Mouse (Mus musculus) hindbrain, embryonic 15.5 days (tissue): Measurements from ENCODE around the gene Cpa5. TPM values are rescaled to one million over a fixed set of nuclear protein-coding genes. Genes with fewer than 3 reads are reported as not detected.

Experiments
- ATAC-seq: fragments of 200-750 bp; cut with Nextera tagmentation; 2 replicates; pipeline ENCODE4 v1.8.0; 2017; ENCODE audit warnings: low read depth, moderate number of reproducible peaks, moderate TSS enrichment; ENCODE audit not compliant: low FRiP score
- H3K27ac ChIP-seq: fragments of 300-500 bp; sonication (generic); replicated peaks from 2 replicates; pipeline ENCODE4 v1.5.1; 2015; ENCODE audit warnings: mild to moderate bottlenecking, inconsistent platforms
- H3K27me3 ChIP-seq: fragments of 300-500 bp; sonication (generic); 2 replicates; pipeline ENCODE4 v1.6.1; 2015; ENCODE audit warnings: control low read depth, inconsistent platforms
- H3K36me3 ChIP-seq: fragments of 300-500 bp; sonication (generic); 2 replicates; pipeline ENCODE4 v1.6.1; 2015; ENCODE audit warnings: control low read depth, inconsistent platforms
- H3K4me1 ChIP-seq: fragments of 300-500 bp; sonication (generic); replicated peaks from 2 replicates; pipeline ENCODE4 v1.6.1; 2015; ENCODE audit warnings: control low read depth, inconsistent platforms
- H3K4me2 ChIP-seq: fragments of 300-500 bp; sonication (generic); 2 replicates; pipeline ENCODE4 v1.6.1; 2015; ENCODE audit warnings: moderate library complexity, mild to moderate bottlenecking, inconsistent platforms
- H3K4me3 ChIP-seq: fragments of 300-500 bp; sonication (generic); 2 replicates; pipeline ENCODE4 v1.5.1; 2015; ENCODE audit warnings: mild to moderate bottlenecking, inconsistent platforms
- H3K9ac ChIP-seq: fragments of 300-500 bp; sonication (generic); 2 replicates; pipeline ENCODE4 v1.6.1; 2015; ENCODE audit warnings: inconsistent platforms
- H3K9me3 ChIP-seq: fragments of 300-500 bp; sonication (generic); 2 replicates; pipeline ENCODE4 v1.6.1; 2016; ENCODE audit warnings: control low read depth, inconsistent platforms
- WGBS: fragments of 180-500 bp; shearing (Covaris S2); methylation state at CpG from one replicate; pipeline ENCODE4 v1.1.7; 2015; 5-methylcytosine and 5-hydroxymethylcytosine counted together
- polyA plus RNA-seq: library from polyadenylated mRNA; unstranded; fragments of >200 nt; fragmentation: Nextera tagmentation; extraction: Ambion mirVana; gene quantifications from 2 replicates; pipeline ENCODE4 v1.2.1, GENCODE M21; 2015

The Cpa5 gene
- polyA plus RNA-seq, 1 experiment from 2014 or later: not detected

- Histone ChIP-seq H3K36me3 (no peaks in the 10 kb centered on the region), H3K27ac (no peak overlapping the region), H3K4me3 (no peak overlapping the region), H3K27me3 (no peaks in the 10 kb centered on the region), H3K4me1 (no peaks in the 10 kb centered on the region), H3K9me3 (no peaks in the 10 kb centered on the region), H3K4me2 (no peak overlapping the region), H3K9ac (no peak overlapping the region)
- 88% methylated on average over 4 of the region's 4 CpGs for WGBS
- no peak for ATAC-seq
These were observed 5.7 kb upstream of the Cpa5 start for GRCm38 (mm10) chr6:30605111-30605510.

DNA sequence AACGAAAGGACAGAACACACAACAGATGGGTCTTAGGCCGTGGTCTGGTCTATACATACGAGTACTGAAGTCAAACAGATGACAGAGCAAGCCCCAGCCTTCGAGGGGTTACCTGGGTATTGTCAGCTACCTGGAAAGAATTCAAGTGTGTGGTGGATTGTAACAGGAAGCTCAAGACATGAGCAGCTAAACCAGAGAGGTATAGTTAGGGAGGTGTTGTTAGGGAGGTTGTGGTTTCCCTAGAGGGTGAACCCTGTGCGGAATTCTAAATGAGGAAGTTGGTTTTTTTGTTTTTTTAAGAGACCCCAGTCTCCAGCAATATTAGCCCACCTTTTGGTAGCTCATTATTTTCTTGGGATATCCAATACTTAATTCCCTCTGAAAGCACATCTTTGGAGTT is 5.1 kb upstream of the Cpa5 start:
- no peak overlapping the region for H3K4me2 ChIP-seq
- H3K27ac ChIP-seq: no peak overlapping the region
- 85% methylated on average over 5 of the region's 5 CpGs for WGBS
- no peaks in the 10 kb centered on the region for H3K27me3 ChIP-seq
- ATAC-seq: no peak
- no peak overlapping the region for H3K9ac ChIP-seq
- H3K36me3 ChIP-seq: no peaks in the 10 kb centered on the region
- no peaks in the 10 kb centered on the region for H3K4me1 ChIP-seq
- no peaks in the 10 kb centered on the region for H3K9me3 ChIP-seq
- H3K4me3 ChIP-seq: no peak overlapping the region

DNA sequence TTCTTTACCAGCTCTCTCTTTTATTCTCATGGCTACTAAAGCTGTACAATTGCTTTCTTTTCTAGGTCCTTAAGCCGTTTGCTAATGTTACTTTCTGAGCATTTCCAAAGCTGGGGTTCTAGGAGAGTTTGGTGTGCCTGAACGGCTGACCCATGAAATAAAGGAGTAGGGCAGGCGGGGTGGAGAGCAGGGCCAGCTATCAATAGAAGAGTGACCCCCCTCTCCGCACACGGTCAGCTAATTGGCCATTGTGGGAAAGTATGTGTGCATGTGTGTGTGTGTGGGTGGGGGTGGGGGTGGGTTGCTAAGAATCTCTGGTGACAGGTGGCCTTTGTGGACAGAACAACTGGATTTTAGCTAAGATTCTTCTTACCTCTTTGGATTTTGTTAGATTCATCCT is 402 bp downstream of the Cpa5 start:
- no peak overlapping the region for H3K4me2 ChIP-seq
- WGBS: 28% methylated on average over 5 of the region's 5 CpGs
- ATAC-seq: no peak
- no peak overlapping the region for H3K27ac ChIP-seq
- H3K9me3 ChIP-seq: no peaks in the 10 kb centered on the region
- no peaks in the 10 kb centered on the region for H3K36me3 ChIP-seq
- H3K27me3 ChIP-seq: no peaks in the 10 kb centered on the region
- H3K4me1 ChIP-seq: peaks cover 7% of the 10 kb centered on the region
- H3K9ac ChIP-seq: no peak overlapping the region
- no peak overlapping the region for H3K4me3 ChIP-seq

- H3K4me2 ChIP-seq: no peak overlapping the region
- no peaks in the 10 kb centered on the region for H3K36me3 ChIP-seq
- H3K4me1 ChIP-seq: peaks cover 36% of the 10 kb centered on the region
- 52% methylated on average over 6 of the region's 6 CpGs for WGBS
- no peak overlapping the region for H3K27ac ChIP-seq
- no peak overlapping the region for H3K4me3 ChIP-seq
- no peak for ATAC-seq
- no peaks in the 10 kb centered on the region for H3K9me3 ChIP-seq
- no peaks in the 10 kb centered on the region for H3K27me3 ChIP-seq
- H3K9ac ChIP-seq: no peak overlapping the region
These were observed 3.4 kb downstream of the Cpa5 start for GRCm38 (mm10) chr6:30614251-30614650.

GRCm38 (mm10) chr6:30615741-30616140 is 4.9 kb downstream of the Cpa5 start:
- H3K4me3 ChIP-seq: no peak overlapping the region
- H3K27ac ChIP-seq: no peak overlapping the region
- no peak for ATAC-seq
- H3K27me3 ChIP-seq: no peaks in the 10 kb centered on the region
- H3K4me2 ChIP-seq: no peak overlapping the region
- WGBS: 20% methylated on average over 4 of the region's 4 CpGs
- H3K36me3 ChIP-seq: no peaks in the 10 kb centered on the region
- no peak overlapping the region for H3K9ac ChIP-seq
- H3K9me3 ChIP-seq: no peaks in the 10 kb centered on the region
- H3K4me1 ChIP-seq: peaks cover 36% of the 10 kb centered on the region

- H3K27me3 ChIP-seq: no peaks in the 10 kb centered on the region
- ATAC-seq: no peak
- no peaks in the 10 kb centered on the region for H3K36me3 ChIP-seq
- H3K4me2 ChIP-seq: peak overlapping the region; percentile 59; the same call in 1 of the 2 replicates
- peak overlapping the region; percentile 77 for H3K27ac ChIP-seq
- no peak overlapping the region for H3K9ac ChIP-seq
- no peak overlapping the region for H3K4me3 ChIP-seq
- WGBS: 5% methylated on average over 8 of the region's 8 CpGs
- H3K9me3 ChIP-seq: no peaks in the 10 kb centered on the region
- H3K4me1 ChIP-seq: peaks cover 36% of the 10 kb centered on the region
These were observed 5.7 kb downstream of the Cpa5 start for GRCm38 (mm10) chr6:30616491-30616941.

- no peaks in the 10 kb centered on the region for H3K36me3 ChIP-seq
- H3K4me3 ChIP-seq: peak overlapping the region; percentile 23
- no peaks in the 10 kb centered on the region for H3K27me3 ChIP-seq
- H3K27ac ChIP-seq: peak overlapping the region; percentile 77
- 3% methylated on average over 13 of the region's 13 CpGs for WGBS
- H3K9ac ChIP-seq: no peak overlapping the region
- no peaks in the 10 kb centered on the region for H3K9me3 ChIP-seq
- peaks cover 36% of the 10 kb centered on the region for H3K4me1 ChIP-seq
- peak; percentile 71 for ATAC-seq
- H3K4me2 ChIP-seq: peak overlapping the region; percentile 59
These were observed 6.5 kb downstream of the Cpa5 start for GRCm38 (mm10) chr6:30617020-30617958.

- Histone ChIP-seq H3K27ac (peak overlapping the region; percentile 77), H3K4me3 (peak overlapping the region; percentile 23), H3K36me3 (no peaks in the 10 kb centered on the region), H3K9ac (0 out of 2 replicates have a peak overlapping the region, but pooled peaks have one; percentile 23), H3K4me1 (peaks cover 36% of the 10 kb centered on the region), H3K9me3 (no peaks in the 10 kb centered on the region), H3K4me2 (peak overlapping the region; percentile 59), H3K27me3 (no peaks in the 10 kb centered on the region)
- 4% methylated on average over 18 of the region's 18 CpGs for WGBS
- peak; percentile 90 for ATAC-seq
These were observed 7.3 kb downstream of the Cpa5 start for GRCm38 (mm10) chr6:30617959-30618590.

DNA sequence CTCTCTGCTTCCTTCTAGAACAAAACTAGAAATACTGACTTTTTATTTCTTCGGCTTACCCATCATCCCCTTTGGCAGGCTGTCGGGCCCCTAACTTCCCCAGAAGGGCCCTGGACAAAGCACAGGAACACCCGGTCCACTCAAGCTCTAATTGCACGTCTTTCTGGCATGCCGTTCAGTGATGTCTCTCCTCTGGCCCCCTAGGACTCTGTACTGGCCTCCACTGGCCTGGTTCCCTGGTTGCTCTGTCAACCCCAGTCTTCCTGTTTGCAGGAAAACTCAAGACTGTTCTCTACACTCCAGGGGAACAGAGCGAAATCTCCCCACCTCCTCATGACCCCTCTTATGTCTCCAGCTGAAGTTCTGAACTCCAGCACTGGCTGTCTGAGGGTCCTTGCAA is 7.9 kb downstream of the Cpa5 start:
- Histone ChIP-seq H3K9me3 (no peaks in the 10 kb centered on the region), H3K27ac (peak overlapping the region; percentile 77), H3K4me2 (0 out of 2 replicates have a peak overlapping the region, but pooled peaks have one; percentile 59), H3K4me1 (peaks cover 36% of the 10 kb centered on the region), H3K27me3 (no peaks in the 10 kb centered on the region), H3K36me3 (no peaks in the 10 kb centered on the region), H3K9ac (no peak overlapping the region), H3K4me3 (no peak overlapping the region)
- 21% methylated on average over 6 of the region's 6 CpGs for WGBS
- ATAC-seq: no peak

- no peak for ATAC-seq
- H3K4me3 ChIP-seq: no peak overlapping the region
- WGBS: 54% methylated on average over 5 of the region's 5 CpGs
These were observed 8.8 kb downstream of the Cpa5 start for GRCm38 (mm10) chr6:30619606-30620005.

DNA sequence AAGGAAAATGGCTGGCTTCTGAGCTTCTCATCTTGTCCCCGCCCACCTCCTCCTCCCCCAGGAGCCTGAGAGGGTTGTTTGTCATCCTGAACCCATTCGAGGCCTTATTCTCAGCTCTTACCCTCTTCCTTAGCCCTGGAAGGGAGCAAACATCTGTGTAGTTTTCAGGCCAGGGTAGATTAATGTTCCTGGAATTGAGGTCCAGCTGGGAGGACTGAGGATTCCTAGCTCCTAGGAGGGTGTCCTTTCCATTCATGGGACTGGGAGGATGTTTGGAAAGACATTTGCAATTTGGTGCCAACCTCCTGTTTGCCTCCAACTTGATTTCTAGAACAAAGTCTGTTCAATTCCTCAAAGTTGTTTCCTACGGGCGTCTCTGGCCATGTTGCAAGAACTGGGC is 9.8 kb downstream of the Cpa5 start:
- Histone ChIP-seq H3K4me2 (no peak overlapping the region), H3K9ac (no peak overlapping the region), H3K4me3 (no peak overlapping the region), H3K4me1 (peaks cover 35% of the 10 kb centered on the region), H3K36me3 (no peaks in the 10 kb centered on the region), H3K27me3 (no peaks in the 10 kb centered on the region), H3K27ac (no peak overlapping the region), H3K9me3 (no peaks in the 10 kb centered on the region)
- 85% methylated on average over 4 of the region's 4 CpGs for WGBS
- no peak for ATAC-seq

More at GRCm38 (mm10) chr6:30619606-30620005, 8.8 kb downstream of the Cpa5 start:
- Histone ChIP-seq H3K4me2 (no peak overlapping the region), H3K4me1 (peaks cover 36% of the 10 kb centered on the region), H3K36me3 (no peaks in the 10 kb centered on the region), H3K27me3 (no peaks in the 10 kb centered on the region), H3K9me3 (no peaks in the 10 kb centered on the region), H3K27ac (no peak overlapping the region), H3K9ac (no peak overlapping the region)

- no peak overlapping the region for H3K4me3 ChIP-seq
- no peaks in the 10 kb centered on the region for H3K9me3 ChIP-seq
- no peaks in the 10 kb centered on the region for H3K27me3 ChIP-seq
- ATAC-seq: no peak
- H3K36me3 ChIP-seq: no peaks in the 10 kb centered on the region
- no peak overlapping the region for H3K27ac ChIP-seq
- peaks cover 31% of the 10 kb centered on the region for H3K4me1 ChIP-seq
- WGBS: 91% methylated on average over 6 of the region's 6 CpGs
- no peak overlapping the region for H3K9ac ChIP-seq
- no peak overlapping the region for H3K4me2 ChIP-seq
These were observed 10.2 kb downstream of the Cpa5 start for GRCm38 (mm10) chr6:30620994-30621393.
